Mouse (Mus musculus) midbrain, embryonic 15.5 days (tissue): ENCODE data around the gene Ddr1. TPM values are rescaled to one million over a fixed set of nuclear protein-coding genes. Genes with fewer than 3 reads are reported as not detected.

ENCODE experiments used
- ATAC-seq: fragments of 200-750 bp; cut with Nextera tagmentation; replicated peaks from 2 replicates; pipeline ENCODE4 v1.8.0; 2017; ENCODE audit warnings: moderate TSS enrichment
- H3K27ac ChIP-seq: fragments of 300-500 bp; sonication (generic); 2 replicates; pipeline ENCODE4 v1.5.1; 2015; ENCODE audit warnings: mild to moderate bottlenecking, inconsistent platforms
- H3K27me3 ChIP-seq: fragments of 300-500 bp; sonication (generic); replicated peaks from 2 replicates; pipeline ENCODE4 v1.6.1; 2015; ENCODE audit warnings: inconsistent platforms
- H3K36me3 ChIP-seq: fragments of 300-500 bp; sonication (generic); replicated peaks from 2 replicates; pipeline ENCODE4 v1.6.1; 2015; ENCODE audit warnings: inconsistent platforms
- H3K4me1 ChIP-seq: fragments of 300-500 bp; sonication (generic); 2 replicates; pipeline ENCODE4 v1.6.1; 2015; ENCODE audit warnings: inconsistent platforms
- H3K4me2 ChIP-seq: fragments of 300-500 bp; sonication (generic); 2 replicates; pipeline ENCODE4 v1.6.1; 2015; ENCODE audit warnings: inconsistent platforms, mild to moderate bottlenecking, moderate library complexity
- H3K4me3 ChIP-seq: fragments of 300-500 bp; sonication (generic); 2 replicates; pipeline ENCODE4 v1.5.1; 2015; ENCODE audit warnings: mild to moderate bottlenecking, inconsistent platforms
- H3K9ac ChIP-seq: fragments of 300-500 bp; sonication (generic); 2 replicates; pipeline ENCODE4 v1.6.1; 2015; ENCODE audit warnings: mild to moderate bottlenecking, inconsistent platforms
- H3K9me3 ChIP-seq: fragments of 300-500 bp; sonication (generic); 2 replicates; pipeline ENCODE4 v1.6.1; 2016; ENCODE audit warnings: inconsistent platforms
- WGBS: fragments of 180-500 bp; shearing (Covaris S2); methylation state at CpG from one replicate; pipeline ENCODE4 v1.1.7; 2015; ENCODE audit warnings: mixed read lengths; 5-methylcytosine and 5-hydroxymethylcytosine counted together
- polyA plus RNA-seq: library from polyadenylated mRNA; unstranded; fragments of >200 nt; fragmentation: Nextera tagmentation; extraction: Ambion mirVana; gene quantifications from 2 replicates; pipeline ENCODE4 v1.2.1, GENCODE M21; 2015

Ddr1 gene
- polyA plus RNA-seq, 1 experiment from 2014 or later: 107 TPM

- H3K27me3 ChIP-seq: no peaks in the 10 kb centered on the region
- no peaks in the 10 kb centered on the region for H3K9me3 ChIP-seq
- ATAC-seq: no peak
- 88% methylated on average over 6 of the region's 6 CpGs for WGBS
- H3K4me3 ChIP-seq: no peak overlapping the region
- no peaks in the 10 kb centered on the region for H3K36me3 ChIP-seq
- H3K27ac ChIP-seq: no peak overlapping the region
- no peak overlapping the region for H3K9ac ChIP-seq
- H3K4me1 ChIP-seq: peaks cover 9% of the 10 kb centered on the region; the same call in 1 of the 2 replicates
- no peak overlapping the region for H3K4me2 ChIP-seq
Measured at GRCm38 (mm10) chr17:35717080-35717479, 12.7 kb upstream of the Ddr1 start.

GRCm38 (mm10) chr17:35716114-35716513 is 11.7 kb upstream of the Ddr1 start:
- Histone ChIP-seq H3K4me1 (peaks cover 11% of the 10 kb centered on the region), H3K27ac (no peak overlapping the region), H3K27me3 (no peaks in the 10 kb centered on the region), H3K9ac (no peak overlapping the region), H3K4me2 (no peak overlapping the region), H3K9me3 (no peaks in the 10 kb centered on the region), H3K4me3 (no peak overlapping the region), H3K36me3 (no peaks in the 10 kb centered on the region)
- no peak for ATAC-seq
- 90% methylated on average over 3 of the region's 3 CpGs for WGBS

GRCm38 (mm10) chr17:35710705-35711347 is 6.4 kb upstream of the Ddr1 start:
- no peaks in the 10 kb centered on the region for H3K27me3 ChIP-seq
- H3K36me3 ChIP-seq: no peaks in the 10 kb centered on the region
- WGBS: 20% methylated on average over 8 of the region's 8 CpGs
- H3K9ac ChIP-seq: no peak overlapping the region
- ATAC-seq: 0 out of 2 replicates have a peak, but pooled peaks have one; percentile 30
- H3K4me1 ChIP-seq: peaks cover 7% of the 10 kb centered on the region
- no peaks in the 10 kb centered on the region for H3K9me3 ChIP-seq
- no peak overlapping the region for H3K4me2 ChIP-seq
- peak overlapping the region; percentile 57; the same call in 1 of the 2 replicates for H3K27ac ChIP-seq
- H3K4me3 ChIP-seq: no peak overlapping the region

GRCm38 (mm10) chr17:35708611-35709010 is 4.2 kb upstream of the Ddr1 start:
- no peak overlapping the region for H3K9ac ChIP-seq
- no peak overlapping the region for H3K4me2 ChIP-seq
- no peaks in the 10 kb centered on the region for H3K36me3 ChIP-seq
- H3K9me3 ChIP-seq: no peaks in the 10 kb centered on the region
- H3K4me1 ChIP-seq: peaks cover 29% of the 10 kb centered on the region
- ATAC-seq: no peak
- 81% methylated on average over 2 of the region's 2 CpGs for WGBS
- H3K27me3 ChIP-seq: no peaks in the 10 kb centered on the region
- H3K27ac ChIP-seq: no peak overlapping the region
- no peak overlapping the region for H3K4me3 ChIP-seq

- Histone ChIP-seq H3K9ac (no peak overlapping the region), H3K27ac (no peak overlapping the region), H3K4me3 (no peak overlapping the region), H3K9me3 (no peaks in the 10 kb centered on the region), H3K36me3 (no peaks in the 10 kb centered on the region), H3K4me1 (peaks cover 29% of the 10 kb centered on the region), H3K27me3 (no peaks in the 10 kb centered on the region), H3K4me2 (no peak overlapping the region)
- WGBS: 67% methylated on average over 7 of the region's 7 CpGs
- ATAC-seq: no peak
Measured at GRCm38 (mm10) chr17:35707929-35708328, 3.5 kb upstream of the Ddr1 start.

- Histone ChIP-seq H3K27me3 (no peaks in the 10 kb centered on the region), H3K4me2 (no peak overlapping the region), H3K9me3 (no peaks in the 10 kb centered on the region), H3K36me3 (no peaks in the 10 kb centered on the region), H3K4me1 (peaks cover 37% of the 10 kb centered on the region), H3K27ac (0 out of 2 replicates have a peak overlapping the region, but pooled peaks have one; percentile 90), H3K9ac (no peak overlapping the region), H3K4me3 (no peak overlapping the region)
- ATAC-seq: no peak
- 22% methylated on average over 4 of the region's 4 CpGs for WGBS
Measured at GRCm38 (mm10) chr17:35705836-35706235, 1.4 kb upstream of the Ddr1 start.

- ATAC-seq: peak; percentile 61
- H3K9ac ChIP-seq: peak overlapping the region; percentile 47
- no peaks in the 10 kb centered on the region for H3K9me3 ChIP-seq
- WGBS: under 1% methylated on average over 14 of the region's 14 CpGs
- H3K4me1 ChIP-seq: peaks cover 45% of the 10 kb centered on the region
- no peaks in the 10 kb centered on the region for H3K27me3 ChIP-seq
- peak overlapping the region; percentile 52 for H3K4me2 ChIP-seq
- no peaks in the 10 kb centered on the region for H3K36me3 ChIP-seq
- H3K4me3 ChIP-seq: peak overlapping the region; percentile 40
- H3K27ac ChIP-seq: peak overlapping the region; percentile 90
Measured at GRCm38 (mm10) chr17:35703751-35704271, 610 bp downstream of the Ddr1 start.

GRCm38 (mm10) chr17:35703065-35703464 is 1.4 kb downstream of the Ddr1 start:
- peaks cover 52% of the 10 kb centered on the region for H3K4me1 ChIP-seq
- H3K4me3 ChIP-seq: peak overlapping the region; percentile 83
- H3K27ac ChIP-seq: peak overlapping the region; percentile 99
- H3K36me3 ChIP-seq: no peaks in the 10 kb centered on the region
- no peak for ATAC-seq
- no peaks in the 10 kb centered on the region for H3K9me3 ChIP-seq
- H3K27me3 ChIP-seq: no peaks in the 10 kb centered on the region
- peak overlapping the region; percentile 86 for H3K4me2 ChIP-seq
- H3K9ac ChIP-seq: peak overlapping the region; percentile 86
- 3% methylated on average over 2 of the region's 2 CpGs for WGBS

- Histone ChIP-seq H3K4me3 (peak overlapping the region; percentile 83), H3K4me2 (peak overlapping the region; percentile 86), H3K27me3 (no peaks in the 10 kb centered on the region), H3K9me3 (no peaks in the 10 kb centered on the region), H3K4me1 (peaks cover 55% of the 10 kb centered on the region), H3K36me3 (no peaks in the 10 kb centered on the region), H3K9ac (peak overlapping the region; percentile 86), H3K27ac (peak overlapping the region; percentile 99)
- no peak for ATAC-seq
- 1% methylated on average over 4 of the region's 4 CpGs for WGBS
Measured at GRCm38 (mm10) chr17:35702605-35703004, 1.8 kb downstream of the Ddr1 start.

- H3K9ac ChIP-seq: peak overlapping the region; percentile 86
- peak overlapping the region; percentile 83 for H3K4me3 ChIP-seq
- H3K9me3 ChIP-seq: no peaks in the 10 kb centered on the region
- H3K4me1 ChIP-seq: peaks cover 61% of the 10 kb centered on the region
- peak overlapping the region; percentile 86 for H3K4me2 ChIP-seq
- H3K27ac ChIP-seq: peak overlapping the region; percentile 99
- WGBS: 2% methylated on average over 16 of the region's 16 CpGs
- H3K36me3 ChIP-seq: no peaks in the 10 kb centered on the region
- no peak for ATAC-seq
- H3K27me3 ChIP-seq: no peaks in the 10 kb centered on the region
Measured at GRCm38 (mm10) chr17:35701978-35702461, 2.4 kb downstream of the Ddr1 start.

- Histone ChIP-seq H3K4me2 (peak overlapping the region; percentile 86), H3K36me3 (no peaks in the 10 kb centered on the region), H3K4me3 (peak overlapping the region; percentile 83), H3K4me1 (peaks cover 65% of the 10 kb centered on the region), H3K9me3 (no peaks in the 10 kb centered on the region), H3K27ac (peak overlapping the region; percentile 99), H3K27me3 (no peaks in the 10 kb centered on the region), H3K9ac (peak overlapping the region; percentile 86)
- ATAC-seq: no peak
- WGBS: under 1% methylated on average over 16 of the region's 16 CpGs
Measured at GRCm38 (mm10) chr17:35701203-35701977, 3.0 kb downstream of the Ddr1 start.

- Histone ChIP-seq H3K4me3 (peak overlapping the region; percentile 83), H3K4me2 (peak overlapping the region; percentile 86), H3K27ac (peak overlapping the region; percentile 99), H3K9me3 (no peaks in the 10 kb centered on the region), H3K36me3 (no peaks in the 10 kb centered on the region), H3K27me3 (no peaks in the 10 kb centered on the region), H3K9ac (peak overlapping the region; percentile 86), H3K4me1 (peaks cover 62% of the 10 kb centered on the region)
- 2% methylated on average over 57 of the region's 66 CpGs for WGBS
- peak; percentile 41 for ATAC-seq
Measured at GRCm38 (mm10) chr17:35700371-35700961, 4.0 kb downstream of the Ddr1 start.
